Mouse (Mus musculus) ES-E14 (cell line): ENCODE results near the gene Bco1.

Source experiments
- CHD2 ChIP-seq: IDR thresholded peaks from 2 replicates; pipeline ENCODE4 v1.6.1; 2014; ENCODE audit warnings: mild to moderate bottlenecking, low read depth, low read length, inconsistent platforms
- MAFK ChIP-seq: IDR thresholded peaks from 2 replicates; pipeline ENCODE4 v1.6.1; 2014; ENCODE audit warnings: mild to moderate bottlenecking, low read depth, low read length, inconsistent platforms; ENCODE audit not compliant: insufficient read depth
- ZC3H11A ChIP-seq: IDR thresholded peaks from 2 replicates; pipeline ENCODE4 v1.6.1; 2012; ENCODE audit warnings: low read depth, mild to moderate bottlenecking, inconsistent platforms, low read length, borderline replicate concordance
- ZNF384 ChIP-seq: IDR thresholded peaks from 2 replicates; pipeline ENCODE4 v1.6.1; 2012; ENCODE audit warnings: low read depth, low read length, inconsistent platforms

DNA sequence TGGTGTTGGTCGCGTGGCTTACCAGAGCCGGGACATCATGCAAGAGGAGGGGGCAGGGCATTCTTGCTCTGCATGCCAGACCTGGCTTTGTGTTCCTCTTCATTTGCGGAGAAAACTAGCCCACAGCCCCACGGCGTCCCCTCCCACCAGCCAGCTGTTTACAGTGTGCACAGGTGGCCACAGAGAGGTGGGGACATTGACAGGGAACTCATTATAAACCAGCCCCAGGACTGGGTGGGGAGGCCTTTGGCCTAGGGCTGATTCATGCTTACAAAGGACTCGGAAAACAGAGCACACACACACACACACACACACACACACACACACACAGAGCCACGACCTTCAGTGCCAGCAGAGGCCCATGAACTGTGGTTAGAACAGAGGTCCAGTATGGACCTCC lies 16.6 kb downstream of the Bco1 start:
- TF ChIP-seq CHD2 (no peak), ZC3H11A (no peak), MAFK (no peak), ZNF384 (no peak)
